Mouse (Mus musculus) adrenal gland (tissue): ENCODE data around the gene Mmp14.

Source experiments
- intact Hi-C: fragments of 180-260 bp; cut with DNase I; formaldehyde crosslinking; loops from one replicate; pipeline ENCODE4 v1.15.1; 2025

Gene Mmp14

GRCm38 (mm10) chr14:54464293-54465005 is 33.0 kb downstream of the Mmp14 start:
- intact Hi-C loops = no loop called here

- intact Hi-C loops = no loop called here
These were observed 40.1 kb downstream of the Mmp14 start for GRCm38 (mm10) chr14:54471467-54471866.

GRCm38 (mm10) chr14:54472671-54473070 is 41.3 kb downstream of the Mmp14 start:
- intact Hi-C loops = no loop called here

- intact Hi-C loops = no loop called here
These were observed 43.3 kb downstream of the Mmp14 start for GRCm38 (mm10) chr14:54474744-54475143.

- intact Hi-C loops = no loop called here
These were observed 44.8 kb downstream of the Mmp14 start, which contains the start of gene Rem2 for GRCm38 (mm10) chr14:54475941-54476844. Gene Rem2, plus strand, starts transcription at chr14:54476100.

- intact Hi-C loops = no loop called here
These were observed 45.9 kb downstream of the Mmp14 start for GRCm38 (mm10) chr14:54477172-54477909.

GRCm38 (mm10) chr14:54479451-54479920 is 48.1 kb downstream of the Mmp14 start:
- intact Hi-C loops = no loop called here

- intact Hi-C loops = no loop called here
These were observed 49.3 kb downstream of the Mmp14 start for GRCm38 (mm10) chr14:54480673-54481072.

- intact Hi-C loops = no loop called here
These were observed 50.0 kb downstream of the Mmp14 start for GRCm38 (mm10) chr14:54481402-54481801.

- intact Hi-C loops = no loop called here
These were observed 51.1 kb downstream of the Mmp14 start for GRCm38 (mm10) chr14:54482498-54482897.

GRCm38 (mm10) chr14:54485899-54486298 is 54.5 kb downstream of the Mmp14 start:
- intact Hi-C loops = no loop called here

GRCm38 (mm10) chr14:54487732-54488131 is 56.3 kb downstream of the Mmp14 start:
- intact Hi-C loops = no loop called here

GRCm38 (mm10) chr14:54488350-54488749 is 56.9 kb downstream of the Mmp14 start:
- intact Hi-C loops = no loop called here

- intact Hi-C loops = no loop called here
These were observed 61.1 kb downstream of the Mmp14 start for GRCm38 (mm10) chr14:54492345-54493131.

- intact Hi-C loops = no loop called here
These were observed 61.8 kb downstream of the Mmp14 start for GRCm38 (mm10) chr14:54493236-54493635.

- intact Hi-C loops = no loop called here
These were observed 62.8 kb downstream of the Mmp14 start for GRCm38 (mm10) chr14:54494234-54494633.
